Mouse (Mus musculus): ENCODE measurements at regions not wholly inside any gene's neighbourhood (a gene's known extent, or its start where the extent isn't known, plus 50 kb on each side); places are given as distances from the start of the nearest gene placed in this dataset.

- Histone ChIP-seq H3K36me3 (ENCODE audit: control insufficient read depth, insufficient read depth, low read length) (no peaks in the 10 kb centered on the region), H3K9ac (replicated peaks; ENCODE audit: low read length) (no peak overlapping the region), H3K4me1 (ENCODE audit: control insufficient read depth, insufficient read depth, low read length) (peaks cover 12% of the 10 kb centered on the region), H3K9me3 (ENCODE audit: control insufficient read depth, low read length) (peaks cover 5% of the 10 kb centered on the region; the same call in 1 of the 2 replicates), H3K4me3 (replicated peaks; ENCODE audit: low read depth, low read length) (no peak overlapping the region), H3K4me2 (ENCODE audit: low read length) (no peak overlapping the region), H3K27ac (replicated peaks; ENCODE audit: low read depth, low read length) (no peak overlapping the region), H3K27me3 (ENCODE audit: control insufficient read depth, insufficient read depth, low read length) (no peaks in the 10 kb centered on the region)
- 91% methylated on average over 12 of the region's 12 CpGs for WGBS
- no peak for DNase-seq
- ATAC-seq (ENCODE audit: low FRiP score, low TSS enrichment) = no peak
Measured at GRCm38 (mm10) chr2:17935916-17936315, 60.8 kb downstream of the H2al2a start.

DNA sequence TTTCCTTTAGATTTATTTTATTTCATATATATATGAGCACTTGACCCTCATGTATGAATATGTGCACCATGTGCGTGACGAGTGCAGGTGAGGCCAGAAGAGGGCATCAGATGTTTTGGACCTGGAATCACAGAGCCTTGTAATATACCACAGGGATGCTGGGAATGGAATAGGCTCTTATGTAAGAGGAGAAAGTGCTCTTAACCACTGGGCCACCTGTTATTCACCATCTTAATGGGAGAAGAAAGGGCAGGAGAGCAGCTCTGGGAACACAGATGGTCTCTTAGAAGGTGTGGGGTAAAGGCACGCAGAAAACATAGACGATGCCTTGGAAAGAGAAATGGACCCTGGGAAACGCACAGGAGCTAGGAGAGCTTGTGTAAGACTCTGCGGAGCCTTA, 61.3 kb downstream of the H2al2a start:
- no peak overlapping the region for H3K27ac ChIP-seq (replicated peaks; ENCODE audit: low read depth, low read length)
- WGBS = 96% methylated on average over 6 of the region's 6 CpGs
- H3K4me2 ChIP-seq (ENCODE audit: low read length) = no peak overlapping the region
- no peaks in the 10 kb centered on the region for H3K36me3 ChIP-seq (ENCODE audit: control insufficient read depth, insufficient read depth, low read length)
- no peak overlapping the region for H3K9ac ChIP-seq (replicated peaks; ENCODE audit: low read length)
- DNase-seq (no peak), ATAC-seq (ENCODE audit: low FRiP score, low TSS enrichment) (no peak)
- no peak overlapping the region for H3K4me3 ChIP-seq (replicated peaks; ENCODE audit: low read depth, low read length)
- peaks cover 12% of the 10 kb centered on the region for H3K4me1 ChIP-seq (ENCODE audit: control insufficient read depth, insufficient read depth, low read length)
- H3K27me3 ChIP-seq (ENCODE audit: control insufficient read depth, insufficient read depth, low read length) = no peaks in the 10 kb centered on the region
- H3K9me3 ChIP-seq (ENCODE audit: control insufficient read depth, low read length) = peaks cover 5% of the 10 kb centered on the region; the same call in 1 of the 2 replicates

DNA sequence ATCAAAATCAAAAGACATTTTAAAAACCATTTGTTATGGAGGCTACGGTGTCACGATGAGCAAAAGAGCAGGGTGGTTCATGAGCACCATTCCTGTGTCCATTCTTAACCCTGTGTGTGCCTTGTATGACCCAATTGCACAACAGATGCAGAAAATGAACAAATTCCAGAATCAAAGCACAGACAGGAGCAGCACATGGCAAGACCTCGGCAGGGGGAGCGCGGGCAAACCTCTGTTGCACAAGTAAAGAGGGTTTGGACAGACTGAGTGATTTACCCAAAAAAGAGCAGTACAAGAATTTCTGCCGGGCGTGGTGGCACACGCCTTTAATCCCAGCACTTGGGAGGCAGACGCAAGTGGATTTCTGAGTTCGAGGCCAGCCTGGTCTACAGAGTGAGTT, 62.1 kb downstream of the H2al2a start:
- H3K9me3 ChIP-seq (ENCODE audit: control insufficient read depth, low read length) = peaks cover 5% of the 10 kb centered on the region; the same call in 1 of the 2 replicates

DNA sequence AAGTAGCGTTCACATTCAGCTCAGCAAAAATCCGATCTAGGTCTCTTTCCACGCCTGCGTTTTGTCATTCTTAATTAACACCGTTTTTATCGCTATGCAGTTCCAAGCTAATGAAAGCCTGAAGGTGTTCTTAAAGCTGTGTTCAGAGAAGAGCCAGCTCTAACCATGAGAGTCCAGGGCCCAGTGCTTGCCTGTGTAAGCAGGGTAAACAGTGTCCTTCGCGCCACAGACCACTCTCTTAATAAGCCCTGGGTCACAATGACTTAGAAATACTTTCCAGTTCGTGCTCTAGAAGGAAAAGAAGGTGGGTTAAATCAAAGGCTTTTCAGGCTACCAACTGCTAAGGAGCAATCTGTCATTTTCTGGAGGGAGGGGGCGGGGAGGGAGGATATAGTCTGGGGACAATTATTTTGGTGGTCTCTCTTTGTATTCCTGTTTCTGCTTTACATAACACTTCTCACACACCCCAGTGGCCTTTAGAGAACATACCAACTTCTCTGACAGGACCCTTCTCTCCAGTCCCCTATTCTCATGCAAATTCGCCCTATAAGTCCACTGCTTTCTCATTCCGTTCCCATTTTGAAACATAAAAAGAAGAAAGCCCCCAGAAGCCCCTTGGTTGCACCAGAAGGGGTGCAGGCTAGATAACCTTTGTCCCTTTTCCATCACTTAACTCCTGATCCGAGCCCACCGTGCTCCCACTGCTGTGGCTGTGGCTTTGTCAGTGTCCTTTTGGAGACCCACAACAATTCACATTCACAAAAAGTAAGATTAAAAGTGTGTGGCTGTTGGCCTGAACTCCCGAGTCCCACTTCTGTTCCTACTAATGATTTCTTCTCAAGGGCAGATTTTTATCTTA, 63.6 kb downstream of the H2al2a start:
- no peaks in the 10 kb centered on the region for H3K27me3 ChIP-seq (ENCODE audit: control insufficient read depth, insufficient read depth, low read length)
- peak overlapping the region; percentile 51 for H3K4me2 ChIP-seq (ENCODE audit: low read length)
- no peaks in the 10 kb centered on the region for H3K36me3 ChIP-seq (ENCODE audit: control insufficient read depth, insufficient read depth, low read length)
- DNase-seq (peak; percentile 49), ATAC-seq (ENCODE audit: low FRiP score, low TSS enrichment) (peak; percentile 55; the same call in 1 of the 2 replicates)
- H3K27ac ChIP-seq (replicated peaks; ENCODE audit: low read depth, low read length) = peak overlapping the region; percentile 28; the same call in 1 of the 2 replicates
- 4% methylated on average over 15 of the region's 15 CpGs for WGBS
- peaks cover 12% of the 10 kb centered on the region for H3K4me1 ChIP-seq (ENCODE audit: control insufficient read depth, insufficient read depth, low read length)
- peaks cover 5% of the 10 kb centered on the region; the same call in 1 of the 2 replicates for H3K9me3 ChIP-seq (ENCODE audit: control insufficient read depth, low read length)
- H3K4me3 ChIP-seq (replicated peaks; ENCODE audit: low read depth, low read length) = peak overlapping the region; percentile 24; the same call in 1 of the 2 replicates
- H3K9ac ChIP-seq (replicated peaks; ENCODE audit: low read length) = peak overlapping the region; percentile 46; the same call in 1 of the 2 replicates

More for the DNA sequence above, 62.1 kb downstream of the H2al2a start:
- ATAC-seq (ENCODE audit: low FRiP score, low TSS enrichment) (no peak), DNase-seq (no peak)
- 96% methylated on average over 10 of the region's 10 CpGs for WGBS
- H3K4me3 ChIP-seq (replicated peaks; ENCODE audit: low read depth, low read length) = no peak overlapping the region
- no peak overlapping the region for H3K9ac ChIP-seq (replicated peaks; ENCODE audit: low read length)
- no peaks in the 10 kb centered on the region for H3K36me3 ChIP-seq (ENCODE audit: control insufficient read depth, insufficient read depth, low read length)
- no peak overlapping the region for H3K27ac ChIP-seq (replicated peaks; ENCODE audit: low read depth, low read length)
- H3K27me3 ChIP-seq (ENCODE audit: control insufficient read depth, insufficient read depth, low read length) = no peaks in the 10 kb centered on the region
- H3K4me2 ChIP-seq (ENCODE audit: low read length) = no peak overlapping the region
- peaks cover 12% of the 10 kb centered on the region for H3K4me1 ChIP-seq (ENCODE audit: control insufficient read depth, insufficient read depth, low read length)

DNA sequence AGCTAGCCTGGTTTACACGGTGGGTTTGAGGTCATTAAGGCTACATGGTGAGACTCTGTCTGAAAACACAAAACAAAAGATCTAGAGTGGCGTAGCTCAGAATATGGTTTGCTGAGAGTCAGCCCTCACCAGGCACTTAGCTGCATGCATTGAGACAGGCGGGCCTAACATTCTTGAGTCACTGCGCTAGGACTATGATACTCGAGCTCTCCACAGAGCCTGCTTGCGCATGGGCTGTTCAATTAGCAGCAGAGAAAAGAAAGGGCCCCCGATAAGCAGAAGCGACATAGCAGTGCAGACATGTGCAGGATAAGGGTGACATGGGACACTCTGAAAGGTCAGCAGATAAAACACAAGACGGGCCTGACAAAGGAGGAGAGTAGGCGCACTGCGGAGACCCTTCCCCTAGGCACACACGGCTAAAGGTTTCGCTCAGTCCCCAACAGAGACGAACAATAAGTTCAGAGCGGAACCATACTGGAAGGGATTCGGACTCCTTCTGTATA, 64.3 kb downstream of the H2al2a start:
- peak; percentile 66 for DNase-seq
- H3K9ac ChIP-seq (replicated peaks; ENCODE audit: low read length) = peak overlapping the region; percentile 46
- peak overlapping the region; percentile 24 for H3K4me3 ChIP-seq (replicated peaks; ENCODE audit: low read depth, low read length)
- peak overlapping the region; percentile 51 for H3K4me2 ChIP-seq (ENCODE audit: low read length)
- peak overlapping the region; percentile 28; the same call in 1 of the 2 replicates for H3K27ac ChIP-seq (replicated peaks; ENCODE audit: low read depth, low read length)
- H3K36me3 ChIP-seq (ENCODE audit: control insufficient read depth, insufficient read depth, low read length) = no peaks in the 10 kb centered on the region
- ATAC-seq (ENCODE audit: low FRiP score, low TSS enrichment) = peak; percentile 61; the same call in 1 of the 2 replicates
- 6% methylated on average over 16 of the region's 16 CpGs for WGBS
- H3K9me3 ChIP-seq (ENCODE audit: control insufficient read depth, low read length) = peaks cover 5% of the 10 kb centered on the region; the same call in 1 of the 2 replicates
- H3K4me1 ChIP-seq (ENCODE audit: control insufficient read depth, insufficient read depth, low read length) = peaks cover 12% of the 10 kb centered on the region
- no peaks in the 10 kb centered on the region for H3K27me3 ChIP-seq (ENCODE audit: control insufficient read depth, insufficient read depth, low read length)

DNA sequence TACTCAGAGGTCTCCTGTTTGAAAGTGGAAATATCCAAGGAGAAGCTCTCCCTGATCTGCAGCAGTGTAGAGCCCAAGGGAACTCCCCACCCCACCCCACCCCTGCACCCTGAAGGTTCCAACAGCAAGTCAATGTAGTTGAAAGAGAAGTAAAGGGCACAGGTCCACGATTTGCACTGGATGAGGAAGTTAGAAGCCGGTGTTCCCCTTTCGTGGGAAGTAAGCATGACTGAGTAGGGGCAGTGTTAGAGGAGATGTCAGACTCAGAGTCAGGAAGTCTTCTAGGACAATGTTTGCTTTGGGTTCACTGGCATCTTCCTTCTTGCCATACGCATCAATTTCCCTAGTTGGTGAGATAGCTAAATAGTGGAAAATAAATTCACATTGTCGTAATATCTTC, 64.9 kb downstream of the H2al2a start:
- WGBS = 92% methylated on average over 5 of the region's 5 CpGs
- no peak for DNase-seq
- no peak overlapping the region for H3K4me2 ChIP-seq (ENCODE audit: low read length)

DNA sequence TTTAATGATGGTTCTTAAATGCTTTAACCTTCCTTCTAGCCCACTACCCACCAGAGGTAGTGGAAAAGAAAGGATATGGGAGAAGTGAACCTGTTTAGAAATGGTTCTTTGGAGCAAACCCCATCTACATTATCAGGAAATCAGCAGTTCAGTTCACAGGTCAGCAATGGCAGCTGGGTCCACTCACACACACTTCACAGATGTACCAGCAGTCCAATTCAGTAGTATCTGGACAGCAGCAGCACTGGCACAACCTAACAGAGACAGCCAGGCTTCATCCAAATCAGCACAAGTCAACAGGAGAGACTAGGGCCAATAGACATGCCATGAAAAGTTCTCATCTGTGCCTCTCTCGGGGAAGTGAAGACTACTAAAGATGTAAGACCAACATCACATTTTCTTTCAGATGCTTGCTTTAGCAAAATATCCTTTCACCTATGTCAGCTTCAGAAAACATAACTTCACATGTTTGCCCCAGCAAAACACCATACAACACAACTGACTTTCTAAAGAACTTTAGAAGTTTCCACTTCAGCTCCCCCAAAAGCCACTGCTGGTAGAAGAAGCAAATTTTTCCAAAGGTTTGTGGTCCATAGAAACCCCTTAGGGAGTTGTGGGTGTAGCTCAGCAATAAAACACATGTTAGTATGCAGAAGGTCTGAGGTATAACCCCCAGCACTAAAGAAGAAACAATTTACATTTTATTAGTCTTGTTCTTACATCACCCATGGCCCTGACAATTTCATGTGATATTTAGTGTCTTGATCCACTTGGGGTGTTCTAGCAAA, 77.7 kb downstream of the H2al2a start:
- Histone ChIP-seq H3K27ac (replicated peaks; ENCODE audit: low read depth, low read length) (no peak overlapping the region), H3K36me3 (ENCODE audit: control insufficient read depth, insufficient read depth, low read length) (no peaks in the 10 kb centered on the region), H3K9ac (replicated peaks; ENCODE audit: low read length) (no peak overlapping the region), H3K4me1 (ENCODE audit: control insufficient read depth, insufficient read depth, low read length) (no peaks in the 10 kb centered on the region), H3K4me3 (replicated peaks; ENCODE audit: low read depth, low read length) (no peak overlapping the region), H3K27me3 (ENCODE audit: control insufficient read depth, insufficient read depth, low read length) (no peaks in the 10 kb centered on the region), H3K9me3 (ENCODE audit: control insufficient read depth, low read length) (no peaks in the 10 kb centered on the region), H3K4me2 (ENCODE audit: low read length) (no peak overlapping the region)
- ATAC-seq (ENCODE audit: low FRiP score, low TSS enrichment) (no peak), DNase-seq (no peak)
- 96% methylated on average over 1 of the region's 1 CpGs for WGBS

More for the DNA sequence above, 64.9 kb downstream of the H2al2a start:
- no peak for ATAC-seq (ENCODE audit: low FRiP score, low TSS enrichment)
- Histone ChIP-seq H3K36me3 (ENCODE audit: control insufficient read depth, insufficient read depth, low read length) (no peaks in the 10 kb centered on the region), H3K27ac (replicated peaks; ENCODE audit: low read depth, low read length) (no peak overlapping the region), H3K9me3 (ENCODE audit: control insufficient read depth, low read length) (peaks cover 5% of the 10 kb centered on the region; the same call in 1 of the 2 replicates), H3K4me3 (replicated peaks; ENCODE audit: low read depth, low read length) (no peak overlapping the region), H3K4me1 (ENCODE audit: control insufficient read depth, insufficient read depth, low read length) (peaks cover 12% of the 10 kb centered on the region), H3K9ac (replicated peaks; ENCODE audit: low read length) (no peak overlapping the region), H3K27me3 (ENCODE audit: control insufficient read depth, insufficient read depth, low read length) (no peaks in the 10 kb centered on the region)

GRCm38 (mm10) chr2:17917238-17917946, 79.4 kb downstream of the H2al2a start:
- no peaks in the 10 kb centered on the region for H3K9me3 ChIP-seq (ENCODE audit: control insufficient read depth, low read length)
- H3K27ac ChIP-seq (replicated peaks; ENCODE audit: low read depth, low read length) = no peak overlapping the region
- DNase-seq (no peak), ATAC-seq (ENCODE audit: low FRiP score, low TSS enrichment) (no peak)
- H3K4me3 ChIP-seq (replicated peaks; ENCODE audit: low read depth, low read length) = no peak overlapping the region
- no peaks in the 10 kb centered on the region for H3K4me1 ChIP-seq (ENCODE audit: control insufficient read depth, insufficient read depth, low read length)
- H3K4me2 ChIP-seq (ENCODE audit: low read length) = no peak overlapping the region
- no peaks in the 10 kb centered on the region for H3K36me3 ChIP-seq (ENCODE audit: control insufficient read depth, insufficient read depth, low read length)
- WGBS = 27% methylated on average over 8 of the region's 8 CpGs
- no peaks in the 10 kb centered on the region for H3K27me3 ChIP-seq (ENCODE audit: control insufficient read depth, insufficient read depth, low read length)
- no peak overlapping the region for H3K9ac ChIP-seq (replicated peaks; ENCODE audit: low read length)

Data from midbrain, embryonic 14.5 days (tissue).